Mouse (Mus musculus): ENCODE results near the gene Ctcf.

- TF ChIP-seq CTCF (IDR thresholded peaks at IDR 0.05; ENCODE audit: control insufficient read depth, insufficient read depth, low read length) (no peak), POLR2A (IDR thresholded peaks at IDR 0.05; ENCODE audit: borderline replicate concordance, control insufficient read depth, low read depth, low read length) (no peak)
Measured at GRCm38 (mm10) chr8:105634771-105635458, 1.5 kb upstream of the Ctcf start.
